Mouse (Mus musculus) embryo, embryonic 10 days (tissue): ENCODE results near the gene Phf20.
"Not testable (repeated sequence)": the region's sequence is repeated elsewhere in the genome, so short reads cannot be mapped to it uniquely, and the experiment has no call there.

Experiments
- DNase-seq: peaks from one replicate; pipeline ENCODE4 v3.0.0-alpha.2; 2015; ENCODE audit warnings: low spot score

Gene Phf20

DNA sequence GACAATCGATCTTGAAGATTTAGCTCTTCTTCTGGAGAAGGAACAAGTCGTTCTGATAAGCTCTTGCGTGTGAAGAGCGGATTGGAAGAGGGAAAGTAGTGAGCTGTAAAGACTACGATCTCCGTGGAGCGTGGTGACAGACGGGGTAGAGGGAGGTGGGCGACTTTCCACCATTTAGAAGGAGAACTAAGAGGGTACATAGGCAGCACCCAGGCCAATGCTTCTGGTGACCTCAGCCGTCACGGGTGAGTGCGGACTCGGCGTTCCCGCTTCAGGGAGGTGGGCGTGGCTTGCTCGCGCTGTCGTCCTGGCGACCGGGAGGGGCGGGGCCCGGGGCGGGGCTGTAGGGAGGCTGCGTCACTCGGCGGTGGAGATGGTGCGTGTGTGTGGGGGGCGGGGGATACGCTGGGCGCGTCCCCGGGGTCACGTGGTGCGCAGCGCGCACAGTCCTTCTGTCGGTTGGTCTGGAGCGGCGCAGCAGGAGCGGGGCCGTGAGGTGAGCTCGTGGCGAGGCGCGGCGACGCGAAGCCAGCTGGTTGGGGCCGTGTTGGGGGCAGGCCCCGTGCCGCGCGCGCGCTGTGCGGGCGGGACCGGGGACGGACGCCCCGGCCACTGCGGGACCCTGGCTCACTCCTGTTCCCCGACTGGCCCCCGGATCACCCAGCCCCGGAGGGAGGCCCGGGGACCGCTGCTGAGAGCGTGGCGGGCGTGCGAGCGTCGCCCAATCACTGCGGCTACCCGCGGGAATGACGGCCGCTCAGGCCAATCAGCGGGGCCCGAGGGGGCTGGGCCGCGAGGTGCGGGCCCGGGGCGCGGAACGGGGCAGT is at the start of gene Phf20:
Phf20 (plus strand) TSS at position 165 of the 827 bp plus-strand sequence.
- DNase-seq: peak; percentile 95

DNA sequence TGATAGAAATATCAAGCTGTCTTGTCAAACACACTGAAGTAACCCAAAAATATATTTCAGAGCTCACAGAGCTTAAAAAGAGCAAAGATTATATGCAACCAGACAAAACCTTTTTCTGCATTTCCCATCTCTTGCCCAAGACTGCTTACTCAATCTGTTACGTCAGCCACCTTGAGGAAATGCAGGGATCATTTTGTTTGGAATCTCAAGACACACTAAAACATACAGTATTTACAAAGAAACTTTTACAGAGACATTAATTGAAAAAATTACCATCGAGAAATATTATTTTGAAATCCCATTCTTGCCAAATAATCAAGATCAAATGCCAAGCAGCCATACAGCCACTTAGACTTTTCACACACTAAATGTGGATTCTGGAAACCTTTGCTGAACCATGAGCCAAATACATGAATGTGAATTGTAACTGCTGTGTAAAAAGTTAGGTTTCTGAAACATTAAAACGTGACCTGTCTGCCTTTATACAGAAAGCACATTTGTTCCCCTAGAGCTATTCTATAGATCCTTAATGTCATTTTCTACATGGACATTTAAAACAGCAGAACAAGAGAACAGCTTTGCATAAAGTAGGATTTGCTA is 48.9 kb upstream of the Phf20 start:
- DNase-seq: no peak

DNA sequence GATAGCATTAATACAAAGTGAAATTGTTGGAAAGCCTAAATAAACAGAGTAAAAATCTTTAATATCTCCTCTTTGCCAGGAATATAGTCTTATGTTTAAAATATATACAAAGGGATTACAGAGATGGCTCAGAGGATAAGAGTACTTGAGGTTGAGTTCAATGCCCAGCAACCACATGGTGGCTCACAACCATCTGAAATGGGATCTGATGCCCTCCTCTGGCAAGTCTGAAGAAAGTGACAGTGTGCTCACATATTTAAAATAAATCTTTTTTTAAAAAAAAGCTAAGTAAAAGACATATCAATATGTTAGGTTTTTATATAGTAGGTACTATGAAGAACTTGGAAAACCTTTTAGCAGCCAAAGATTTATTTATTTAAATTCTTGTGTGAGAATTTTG is 44.7 kb upstream of the Phf20 start:
- no peak for DNase-seq

DNA sequence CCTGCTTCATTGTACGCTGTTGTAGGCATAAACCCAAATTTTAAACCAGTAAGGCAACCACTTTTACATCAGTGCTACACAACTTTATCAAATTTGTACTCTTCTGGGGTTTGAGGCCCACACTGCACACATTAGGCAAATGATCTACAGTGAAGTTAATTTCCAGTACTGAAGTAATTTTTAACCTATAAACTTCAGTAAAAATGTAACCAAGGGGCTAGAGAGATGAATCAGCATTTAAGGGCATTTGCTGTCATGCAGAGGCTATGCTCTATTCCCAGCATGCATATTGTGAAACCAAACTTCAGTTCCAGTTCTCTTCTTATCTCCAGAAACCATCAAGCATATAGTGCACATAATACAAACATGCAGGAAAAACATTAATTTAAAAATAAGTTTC is 30.8 kb upstream of the Phf20 start:
- no peak for DNase-seq

DNA sequence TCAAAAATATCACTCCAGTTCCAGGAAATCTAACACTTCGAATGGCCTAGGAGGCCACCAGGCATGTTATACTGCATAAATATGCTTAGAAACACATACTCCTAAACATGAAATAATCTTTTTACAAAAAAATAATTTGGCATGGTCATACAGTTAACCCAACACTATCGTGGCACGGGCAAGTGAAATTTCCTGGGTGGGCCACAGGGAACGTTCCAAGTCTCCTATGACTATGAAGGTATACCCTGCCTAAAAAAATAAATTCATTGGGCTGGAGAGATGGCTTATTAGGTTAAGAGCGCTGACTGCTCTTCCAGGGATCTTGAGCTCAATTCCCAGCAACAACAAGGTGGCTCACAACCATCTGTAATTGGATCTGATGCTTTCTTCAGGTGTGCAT is 29.7 kb upstream of the Phf20 start:
- no peak for DNase-seq

DNA sequence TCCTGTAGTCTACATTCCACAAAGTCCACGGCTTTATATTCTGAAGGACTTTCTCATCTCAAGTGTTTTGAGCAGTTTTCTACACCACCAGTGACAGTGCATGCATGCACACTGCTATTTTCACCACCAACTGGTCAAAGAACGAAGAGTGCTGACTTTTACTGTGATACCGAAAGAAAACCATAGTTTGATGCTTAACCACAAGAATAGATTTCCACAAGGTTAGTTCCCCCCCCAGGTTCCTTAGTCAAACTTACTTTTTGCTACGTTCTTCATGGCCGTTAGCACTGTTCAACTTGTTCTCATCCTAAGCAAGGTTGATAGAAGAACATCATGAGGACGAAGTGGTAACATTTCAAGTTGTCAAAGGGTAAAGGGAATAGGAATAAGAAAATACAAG is 19.2 kb upstream of the Phf20 start:
- no peak for DNase-seq

DNA sequence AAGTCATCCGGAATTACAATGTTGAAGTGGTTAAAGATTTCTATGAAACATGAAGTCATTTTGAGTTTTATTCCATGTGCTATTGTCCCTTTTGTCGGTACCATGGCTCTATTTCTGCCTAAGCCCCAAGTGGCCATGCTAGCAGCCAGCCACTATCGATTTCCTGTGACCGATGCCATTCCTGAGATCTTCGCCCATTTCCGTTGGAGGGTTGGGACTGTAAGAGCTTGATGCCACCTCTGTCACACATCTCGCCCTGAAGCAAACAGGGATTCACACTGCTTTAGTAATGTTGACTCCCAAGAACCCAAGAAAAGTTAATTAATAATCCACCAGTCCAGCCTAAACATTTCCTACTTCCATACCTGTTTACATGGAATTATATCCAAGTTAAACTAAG is 18.6 kb upstream of the Phf20 start:
- no peak for DNase-seq

DNA sequence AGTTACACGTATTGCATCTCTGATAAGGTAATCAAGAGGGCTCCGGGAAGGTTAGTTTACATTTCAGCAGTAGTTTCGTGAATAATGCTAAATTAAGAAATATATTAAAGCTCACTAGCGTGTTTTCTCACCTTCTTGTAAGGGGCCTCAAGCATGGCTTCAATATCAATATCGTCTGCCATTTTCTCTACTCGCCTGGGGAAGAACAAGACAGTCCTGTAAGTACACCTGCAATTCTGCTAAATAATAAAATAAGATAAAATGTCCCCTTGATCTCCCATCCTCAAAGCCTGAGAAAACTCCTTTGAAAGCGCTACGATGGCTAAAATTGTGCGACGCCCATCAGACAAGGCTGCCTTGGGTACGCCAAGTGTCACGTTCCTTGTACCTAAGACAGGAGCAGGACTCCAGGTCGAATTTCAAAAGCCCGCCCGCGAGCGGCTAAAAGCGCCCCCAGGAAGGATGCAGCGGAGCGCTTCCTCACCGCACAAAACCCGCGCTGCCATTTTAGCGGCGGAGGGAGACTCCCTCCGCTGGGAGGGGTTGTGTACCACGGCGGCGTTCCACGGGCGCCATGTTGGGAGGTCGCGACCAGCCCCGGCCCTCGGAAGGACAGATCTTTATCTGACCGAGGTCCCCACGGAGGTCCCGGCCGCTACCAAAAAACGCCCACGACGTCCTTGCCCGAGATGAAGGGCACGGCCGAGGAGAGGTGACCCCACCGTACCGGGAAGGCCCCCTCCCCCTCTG is 17.0 kb upstream of the Phf20 start:
- peak; percentile 82 for DNase-seq

DNA sequence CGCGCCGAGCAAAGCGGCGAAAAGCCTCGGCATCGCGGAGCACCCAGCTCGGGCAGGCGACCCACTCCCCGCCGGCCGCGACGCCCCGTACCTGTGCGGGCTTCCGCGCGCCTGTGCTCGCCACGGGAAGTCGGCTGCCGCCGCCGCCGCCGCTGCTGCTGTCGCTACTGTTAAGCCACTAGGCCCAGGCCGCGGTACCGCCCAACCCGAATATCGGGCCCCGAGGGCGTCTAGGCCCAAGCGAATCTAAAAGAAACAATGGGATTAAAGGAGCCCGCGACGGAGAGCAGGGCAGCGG is 16.5 kb upstream of the Phf20 start:
- no peak for DNase-seq

DNA sequence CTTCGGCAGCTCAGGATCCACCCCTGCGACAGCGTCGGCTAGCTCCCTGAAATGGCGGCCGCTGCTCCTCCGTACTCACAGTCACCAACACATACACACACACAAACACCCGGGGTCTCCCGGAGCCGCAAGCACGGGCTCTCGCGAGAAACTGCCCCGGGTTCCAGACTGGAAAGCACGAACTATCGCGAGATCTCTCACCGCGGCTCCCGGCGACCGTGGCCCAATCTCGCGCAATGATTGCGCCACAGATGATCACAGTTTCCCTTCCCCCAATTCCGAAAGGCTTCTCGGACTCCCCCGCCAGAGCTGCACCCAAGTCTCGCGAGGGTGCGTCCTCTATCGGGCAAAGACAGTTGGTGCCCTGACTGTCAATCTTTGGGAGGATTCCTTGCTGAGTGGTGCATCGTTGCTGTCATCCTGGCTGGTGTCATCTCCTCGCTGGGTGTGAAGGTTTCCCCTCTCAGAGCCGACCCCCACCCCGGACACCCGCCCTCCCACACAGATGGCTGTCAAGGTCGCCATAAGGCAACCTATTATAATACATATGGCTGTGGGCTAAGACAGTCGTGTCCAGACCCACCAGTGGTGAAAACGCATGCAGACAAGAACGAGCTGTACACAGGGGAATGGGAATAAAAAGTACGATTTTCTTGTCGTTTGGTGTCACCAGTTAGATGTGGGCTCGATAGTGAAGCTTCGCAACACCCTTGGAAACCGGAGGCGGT is 16.0 kb upstream of the Phf20 start, which contains the start of gene Rbm39:
Rbm39 (minus strand) TSS at position 145 of the 728 bp plus-strand sequence.
- DNase-seq: peak; percentile 99

DNA sequence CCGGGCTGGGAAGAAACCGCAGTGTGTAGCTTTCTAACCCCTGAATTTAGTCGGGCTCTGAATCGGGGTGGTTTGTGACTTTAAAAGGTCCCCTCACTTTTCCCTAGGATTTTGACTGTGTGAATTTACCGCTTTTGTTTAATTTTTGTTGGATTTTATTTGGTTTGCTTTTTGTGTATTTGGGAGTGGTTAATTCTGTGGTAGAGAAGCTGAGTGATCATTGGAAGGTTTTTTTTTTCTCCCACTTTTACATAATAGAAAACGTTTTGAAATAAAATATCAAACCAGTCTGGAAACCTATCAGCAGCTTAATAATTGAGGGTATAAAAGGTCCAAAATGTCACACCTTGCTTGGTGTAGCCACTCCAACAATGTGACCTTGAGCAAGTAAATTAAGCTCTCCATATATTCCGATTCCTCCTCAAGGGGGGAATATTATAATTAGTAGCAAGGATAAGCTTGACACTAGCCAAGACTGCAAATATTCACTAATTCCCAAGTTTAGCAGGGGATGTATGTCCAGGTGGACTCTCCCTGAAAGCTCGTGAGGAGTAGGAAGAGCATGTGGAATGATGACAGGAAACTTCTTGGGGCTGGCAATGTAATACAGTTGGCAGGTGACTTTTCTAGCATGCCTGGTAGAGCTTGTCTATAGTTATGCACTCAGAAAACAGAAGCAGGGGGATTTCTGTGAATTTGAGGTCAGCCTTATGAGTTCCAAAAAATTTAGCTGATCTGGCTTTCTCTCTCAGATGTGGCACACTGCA is 15.3 kb upstream of the Phf20 start:
- no peak for DNase-seq

DNA sequence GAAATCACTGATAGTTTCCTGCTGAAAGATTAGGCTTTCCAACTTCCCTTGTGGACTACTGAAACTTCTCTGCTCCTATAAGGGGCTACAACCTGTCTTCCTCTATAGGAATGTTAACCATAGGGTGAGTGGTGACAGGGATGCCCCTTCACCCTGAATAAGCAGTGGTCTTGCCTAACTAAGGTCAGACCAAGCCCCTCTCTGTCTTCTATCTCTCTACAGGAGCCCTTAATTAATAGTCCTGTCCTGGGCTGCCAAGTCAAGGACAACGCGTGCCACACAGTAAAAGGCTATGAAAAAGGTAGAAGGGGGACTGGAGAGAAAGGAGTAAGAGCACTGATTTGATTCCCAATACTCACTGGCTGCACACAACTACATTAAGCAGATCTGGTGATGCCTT is 14.7 kb upstream of the Phf20 start:
- no peak for DNase-seq

DNA sequence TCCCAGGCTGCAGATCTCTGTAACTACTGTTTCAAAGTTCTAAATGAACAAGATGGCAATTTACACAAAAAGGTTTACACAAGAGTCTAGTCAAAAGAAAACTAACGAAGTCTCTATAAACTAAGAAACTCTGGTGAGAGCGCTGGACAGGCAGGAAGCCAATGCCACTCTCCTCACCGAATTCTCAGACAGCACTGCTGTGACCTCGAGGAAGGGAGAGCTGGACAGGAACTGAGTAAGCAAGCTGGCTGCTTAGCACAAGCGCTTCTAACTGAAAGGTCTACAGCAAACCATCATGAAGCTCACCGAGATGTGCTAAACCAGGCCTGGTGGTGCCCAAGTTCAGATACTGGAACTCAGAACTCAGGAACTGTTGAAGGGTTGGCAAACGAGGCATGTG is 7.0 kb upstream of the Phf20 start:
- not testable (repeated sequence) for DNase-seq

DNA sequence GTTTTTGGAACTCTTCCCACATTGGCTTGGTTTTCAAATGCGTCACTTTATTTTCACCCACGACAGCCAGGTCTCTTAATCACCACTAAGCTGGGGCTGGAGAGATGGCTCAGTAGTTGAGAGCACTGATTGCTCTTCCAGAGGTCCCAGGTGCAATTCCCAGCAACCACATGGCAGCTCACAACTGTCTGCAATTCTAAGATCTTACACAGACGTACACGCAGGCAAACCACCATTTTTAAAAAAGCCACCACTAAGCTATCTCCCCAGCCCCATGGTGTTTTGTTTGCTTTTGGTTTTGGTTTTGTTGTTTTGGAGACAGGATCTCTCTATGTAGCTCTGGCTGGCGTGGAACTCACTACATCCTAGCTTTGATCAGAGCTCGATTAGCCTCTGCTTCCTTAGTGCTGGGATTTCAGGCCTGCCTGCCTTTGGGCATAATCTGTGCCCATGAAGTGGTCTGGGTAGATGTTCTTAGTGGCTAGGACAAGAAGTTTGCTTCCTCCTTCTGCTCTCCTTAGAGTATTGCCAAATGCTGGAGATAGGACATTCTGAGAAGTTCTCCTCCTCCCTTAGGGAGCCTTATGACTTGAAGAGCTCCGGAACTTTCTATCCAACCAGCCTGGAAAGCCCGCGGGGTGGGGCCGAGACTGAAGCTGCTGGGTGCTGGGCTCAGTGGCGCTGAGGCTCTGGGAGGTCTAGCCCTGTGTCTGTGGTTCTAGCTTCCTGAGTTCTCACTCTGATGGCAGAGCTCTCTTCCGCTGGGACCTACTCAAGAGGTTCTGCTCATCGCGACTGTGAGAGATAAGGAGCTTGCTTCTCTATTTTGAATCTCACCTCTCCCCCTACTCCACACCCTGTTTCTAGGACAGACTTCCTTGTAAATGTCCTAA is 6.0 kb upstream of the Phf20 start:
- no peak for DNase-seq

DNA sequence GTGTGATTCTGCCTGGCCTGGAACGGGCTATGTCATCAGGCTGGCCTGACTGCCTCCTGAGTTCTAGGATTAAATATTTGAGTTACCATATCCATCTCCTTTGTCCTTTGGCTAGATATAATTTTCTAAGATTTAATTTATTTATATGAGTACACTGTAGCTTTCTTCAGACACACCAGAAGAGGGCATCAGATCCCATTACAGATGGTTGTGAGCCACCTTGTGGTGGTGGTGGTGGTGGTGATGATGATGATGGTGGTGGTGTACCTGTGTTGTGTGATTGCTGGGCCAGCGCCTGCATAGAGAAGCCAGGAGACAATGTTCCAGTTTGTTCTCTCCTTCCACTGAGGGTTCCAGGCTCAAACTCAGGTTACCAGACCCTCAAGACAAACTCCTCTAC is 4.7 kb upstream of the Phf20 start:
- no peak for DNase-seq

DNA sequence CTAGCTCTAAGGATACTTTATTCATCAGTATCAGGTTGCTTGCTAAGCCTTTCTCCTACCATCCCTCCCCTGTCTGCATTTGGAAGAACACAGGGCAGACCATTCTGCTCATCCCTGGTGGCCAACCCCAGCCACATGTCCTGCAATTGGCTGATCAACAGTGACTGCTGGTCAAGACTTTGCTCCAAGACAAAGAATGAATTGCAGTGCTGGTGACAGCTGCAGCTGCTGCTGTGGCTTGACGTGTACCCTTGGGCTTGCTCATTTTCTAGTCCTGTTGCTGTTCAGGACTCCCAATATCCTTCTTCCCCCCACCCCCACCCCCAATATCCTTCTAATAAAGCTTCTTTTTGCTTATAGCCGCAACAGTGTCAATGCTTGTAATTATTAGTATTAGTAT is 4.2 kb upstream of the Phf20 start:
- no peak for DNase-seq

DNA sequence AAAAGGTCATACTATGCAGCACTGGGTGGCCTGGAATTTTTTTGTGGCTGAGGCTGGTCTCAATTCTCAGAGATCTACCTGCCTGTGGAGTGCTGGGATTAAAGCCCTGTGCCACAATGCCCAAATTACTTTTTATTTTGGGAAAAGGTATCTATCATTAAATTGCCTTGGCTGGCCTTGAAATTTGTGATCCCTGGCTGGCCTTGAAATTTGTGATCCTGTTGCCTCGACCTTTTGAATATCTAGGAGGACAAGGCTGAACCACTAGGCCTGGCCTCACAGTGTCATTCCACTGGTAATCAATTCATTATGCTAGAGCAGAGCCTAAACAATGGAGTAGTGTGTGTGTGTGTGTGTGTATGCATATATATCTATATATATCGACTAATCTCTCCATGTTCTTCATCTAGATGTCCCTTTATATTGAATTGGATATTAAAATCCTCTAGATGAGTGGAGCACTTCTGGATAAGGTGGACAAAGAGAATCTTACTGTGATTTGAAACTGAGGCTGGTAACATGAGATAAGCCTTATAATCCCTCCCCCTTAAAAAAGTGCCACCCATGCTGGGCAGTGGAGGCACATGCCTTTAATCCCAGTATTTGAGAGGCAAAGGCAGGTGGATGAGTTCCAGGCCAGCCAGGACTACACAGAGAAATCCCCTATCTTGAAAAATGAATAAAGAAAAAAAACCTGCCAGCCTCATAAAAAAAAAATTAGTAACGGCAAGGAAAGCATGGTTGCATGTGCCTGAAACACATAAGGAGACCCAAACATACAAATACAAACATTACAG is 3.0 kb upstream of the Phf20 start:
- DNase-seq: no peak

DNA sequence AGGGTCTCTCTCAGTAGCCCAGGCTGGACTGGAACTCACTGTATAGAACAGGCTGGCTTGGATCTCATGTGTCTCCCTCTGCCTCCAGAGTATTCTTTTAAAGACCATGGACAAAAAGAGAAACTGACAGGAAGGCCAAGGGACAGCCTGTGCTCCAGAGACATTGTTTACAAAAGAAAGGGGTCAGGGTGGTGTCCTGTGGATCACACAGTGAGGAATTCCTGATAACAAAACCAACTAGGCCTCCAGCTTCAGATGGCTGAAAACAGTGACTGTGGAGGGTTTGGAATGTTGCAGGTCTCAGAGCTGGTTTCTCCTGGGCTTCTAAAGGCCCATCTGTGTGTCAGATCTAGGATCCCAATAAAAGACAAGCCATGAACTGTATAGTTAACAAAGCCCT is 1.7 kb upstream of the Phf20 start:
- DNase-seq: peak; percentile 21

DNA sequence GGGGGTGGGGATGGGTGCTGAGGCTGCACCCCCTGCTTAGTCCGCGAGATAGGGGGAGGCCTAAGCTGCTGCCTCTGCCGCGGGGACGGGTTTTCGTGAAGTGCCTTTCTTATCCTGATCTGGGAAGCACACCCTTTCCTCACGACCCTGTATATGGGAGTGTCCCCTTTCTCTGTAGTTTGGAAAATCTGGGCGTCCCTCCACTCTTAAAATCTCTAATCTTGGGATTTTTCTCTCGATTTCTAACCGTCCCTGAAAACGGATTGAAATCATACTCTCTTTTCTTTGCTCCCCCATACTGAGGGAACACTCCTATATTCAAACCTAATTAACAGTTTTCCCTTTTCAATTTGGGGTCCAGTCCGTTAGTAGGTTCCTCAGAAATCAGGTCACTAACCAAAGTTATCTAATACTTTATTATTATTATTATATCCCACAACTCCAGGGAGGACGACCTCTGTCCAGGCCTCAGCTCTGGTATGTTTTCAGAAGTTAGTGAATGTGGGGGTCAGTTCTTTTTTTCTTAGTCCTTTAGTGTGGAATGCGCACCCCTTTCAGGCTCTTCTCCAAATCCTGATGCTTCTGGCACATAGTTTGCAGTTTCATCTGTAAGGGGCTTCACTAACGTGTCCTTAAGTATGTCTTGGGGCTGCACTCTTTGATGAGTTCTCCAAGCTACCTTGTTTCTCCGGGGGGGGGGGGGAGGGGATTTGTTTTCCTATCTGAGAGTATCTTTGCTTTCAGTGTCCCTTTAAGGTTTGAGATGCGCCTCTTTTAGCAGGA is 1.1 kb downstream of the Phf20 start:
- no peak for DNase-seq
